Mouse (Mus musculus) c-Kit-positive CD71-positive TER-119-negative erythroid progenitor cells, embryonic 14.5 days (primary cell): ENCODE data around the gene Sppl3.

ENCODE experiments used
- DNase-seq: peaks from one replicate; pipeline ENCODE4 v3.0.0-alpha.2; 2013; ENCODE audit warnings: low read depth

The Sppl3 gene

GRCm38 (mm10) chr5:114997327-114997726, 13.6 kb upstream of the Sppl3 start:
- no peak for DNase-seq

DNA sequence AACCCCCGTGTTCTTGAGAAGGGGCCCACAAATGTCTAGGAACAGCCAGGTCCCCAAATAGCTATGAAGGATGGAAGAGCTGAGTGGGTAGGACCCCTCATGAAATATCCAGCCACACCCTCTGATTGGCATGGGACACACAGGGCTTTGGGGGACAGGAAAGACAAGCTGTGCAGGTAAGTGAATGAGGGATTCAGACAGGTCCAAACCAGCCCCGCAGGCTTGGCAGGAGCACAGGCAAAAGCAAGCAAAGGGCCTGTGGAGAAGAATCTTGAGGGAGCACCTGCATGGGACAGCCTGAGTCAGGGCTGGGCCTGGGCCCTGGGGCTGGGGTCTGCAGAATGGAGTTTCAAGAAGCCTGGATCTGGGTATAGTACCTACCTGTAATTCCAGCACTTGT, 10.4 kb upstream of the Sppl3 start:
- no peak for DNase-seq

- DNase-seq: no peak
Observed at GRCm38 (mm10) chr5:115001464-115001863, 9.5 kb upstream of the Sppl3 start.

GRCm38 (mm10) chr5:115002781-115003180, 8.2 kb upstream of the Sppl3 start:
- DNase-seq: no peak

- DNase-seq: no peak
Observed at GRCm38 (mm10) chr5:115003224-115003873, 7.6 kb upstream of the Sppl3 start.

- DNase-seq: no peak
Observed at GRCm38 (mm10) chr5:115007768-115008167, 3.2 kb upstream of the Sppl3 start.

- DNase-seq: no peak
Observed at GRCm38 (mm10) chr5:115008307-115008706, 2.6 kb upstream of the Sppl3 start.

- no peak for DNase-seq
Observed at GRCm38 (mm10) chr5:115009143-115009542, 1.8 kb upstream of the Sppl3 start.

DNA sequence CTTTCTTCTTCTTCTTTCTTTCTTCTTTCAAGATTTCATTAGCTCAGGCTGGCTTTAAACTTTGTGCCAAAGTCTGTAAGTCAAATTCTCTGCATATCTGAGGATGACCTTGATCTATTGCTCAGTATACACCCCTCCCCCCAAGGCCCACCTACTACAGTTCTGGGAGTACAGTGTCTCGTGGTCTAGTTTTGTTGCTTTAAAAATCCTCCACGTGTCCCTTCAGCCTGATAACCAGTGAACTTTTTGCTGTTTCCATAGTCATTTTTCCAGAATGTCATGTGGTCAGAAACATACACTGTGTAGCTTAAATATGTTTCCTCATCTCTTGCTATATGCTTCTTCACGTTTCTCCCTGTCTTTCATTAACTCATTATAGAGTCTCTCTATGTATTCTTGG, 976 bp upstream of the Sppl3 start:
- DNase-seq: no peak

DNA sequence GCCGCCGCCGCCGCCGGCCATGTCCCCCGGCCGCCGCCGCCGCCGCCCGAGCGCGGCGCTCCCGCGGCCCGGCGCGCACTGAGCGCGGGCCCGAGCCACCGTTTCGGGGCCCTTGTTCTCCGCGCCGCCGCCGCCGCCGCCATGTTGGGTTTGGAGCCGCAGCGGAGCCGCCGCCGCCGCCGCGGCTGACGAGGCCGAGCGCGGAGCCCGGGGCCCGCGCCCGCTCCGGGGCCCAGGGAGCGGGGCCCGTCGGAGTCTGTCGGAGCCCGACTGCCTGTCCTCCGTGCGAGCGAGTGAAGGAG, 231 bp downstream of the Sppl3 start:
- DNase-seq: no peak

DNA sequence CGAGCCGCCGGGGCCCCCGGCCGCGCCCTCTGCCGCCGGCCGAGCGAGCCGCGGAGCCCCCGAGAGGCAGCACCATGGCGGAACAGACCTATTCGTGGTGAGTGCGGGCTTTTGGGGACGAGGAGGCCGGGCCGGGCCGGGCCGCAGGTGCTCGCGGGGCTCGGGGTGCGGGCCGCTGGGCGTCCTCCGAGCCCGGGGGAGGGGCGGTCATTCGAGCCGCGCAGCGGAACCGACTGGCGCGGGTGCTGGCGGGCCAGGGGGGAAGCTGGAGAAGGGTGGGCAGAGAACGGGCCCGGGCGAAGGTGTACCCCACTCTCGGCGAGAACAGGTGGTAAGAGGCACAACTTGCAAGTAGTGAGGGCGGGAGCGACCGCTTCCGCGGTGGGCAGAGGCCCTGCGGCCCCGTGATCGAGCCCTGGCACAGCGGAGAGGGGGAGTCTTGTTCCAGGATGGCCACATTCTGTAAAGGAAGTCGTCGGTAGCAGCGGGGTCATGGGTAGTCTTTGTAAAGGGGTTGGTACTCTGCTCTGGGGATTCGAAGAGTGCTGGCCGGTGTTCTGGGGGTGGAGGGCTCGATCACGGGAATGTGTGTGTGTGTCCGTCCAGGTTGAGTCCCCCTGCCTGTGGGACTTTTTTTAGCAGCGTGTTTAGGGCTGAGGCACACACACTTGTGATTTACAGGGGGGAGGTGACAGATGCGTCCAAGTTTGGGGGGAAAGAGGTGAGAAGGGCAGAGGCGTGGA, 753 bp downstream of the Sppl3 start:
- no peak for DNase-seq

GRCm38 (mm10) chr5:115013436-115013835, 2.5 kb downstream of the Sppl3 start:
- DNase-seq: no peak

DNA sequence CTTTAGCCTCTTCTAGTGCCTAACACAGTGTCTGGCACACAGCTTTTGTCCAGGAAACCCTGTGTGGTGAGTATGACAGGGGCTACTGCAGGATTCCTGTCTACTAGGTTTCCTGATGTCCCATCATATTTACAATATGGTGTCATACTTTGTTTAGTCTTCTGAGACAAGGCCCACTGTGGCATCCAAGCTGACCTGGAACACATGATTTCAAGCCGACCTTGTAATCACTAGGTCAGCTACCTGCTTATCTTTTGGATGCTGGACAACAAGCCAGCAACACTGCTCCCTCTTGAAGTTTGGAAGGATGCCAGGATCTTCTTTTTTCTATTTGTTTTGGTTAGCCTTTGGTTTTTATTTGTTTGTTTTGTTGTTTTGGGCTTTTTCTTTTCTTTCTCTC, 3.6 kb downstream of the Sppl3 start:
- no peak for DNase-seq

- no peak for DNase-seq
Observed at GRCm38 (mm10) chr5:115015121-115015520, 4.2 kb downstream of the Sppl3 start.

DNA sequence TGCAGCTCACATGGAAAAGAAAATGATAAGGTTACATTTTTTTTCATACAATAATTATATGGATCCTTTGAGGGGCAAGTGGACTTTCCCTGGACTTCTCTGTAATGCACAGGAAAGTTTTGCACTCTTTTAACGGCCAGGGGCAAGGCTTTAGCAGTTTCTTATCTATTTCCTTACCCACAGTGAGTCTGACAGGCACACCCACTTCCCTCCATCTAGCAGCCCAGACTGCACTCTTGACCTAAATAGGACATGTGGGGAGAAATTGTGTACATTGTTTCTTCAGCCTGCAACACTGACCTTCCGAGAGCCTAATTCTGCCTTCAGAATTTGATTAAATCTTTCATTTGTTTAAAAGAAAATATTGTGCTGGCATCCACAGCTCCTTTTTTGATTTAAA, 7.3 kb downstream of the Sppl3 start:
- DNase-seq: peak; percentile 54

GRCm38 (mm10) chr5:115018813-115019212, 7.9 kb downstream of the Sppl3 start:
- no peak for DNase-seq

DNA sequence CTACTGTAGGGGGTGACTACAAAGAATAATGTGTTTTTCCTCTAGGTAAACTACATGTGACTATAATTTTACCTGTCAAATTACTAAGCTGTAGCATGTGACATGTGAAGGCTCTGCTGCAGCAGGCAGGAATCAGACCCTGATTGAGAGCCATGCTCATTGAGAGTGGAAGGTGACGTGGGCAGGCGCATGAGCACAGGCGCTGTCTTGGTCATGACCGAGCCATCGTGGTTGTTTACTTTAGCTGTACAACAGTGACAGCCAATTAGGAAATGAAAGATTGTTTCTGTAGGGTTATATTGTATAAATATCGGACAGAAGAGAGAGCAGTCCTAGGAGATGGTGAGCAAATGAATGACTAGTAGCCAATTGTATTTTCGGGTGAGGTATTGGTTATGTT, 11.1 kb downstream of the Sppl3 start:
- DNase-seq: no peak

DNA sequence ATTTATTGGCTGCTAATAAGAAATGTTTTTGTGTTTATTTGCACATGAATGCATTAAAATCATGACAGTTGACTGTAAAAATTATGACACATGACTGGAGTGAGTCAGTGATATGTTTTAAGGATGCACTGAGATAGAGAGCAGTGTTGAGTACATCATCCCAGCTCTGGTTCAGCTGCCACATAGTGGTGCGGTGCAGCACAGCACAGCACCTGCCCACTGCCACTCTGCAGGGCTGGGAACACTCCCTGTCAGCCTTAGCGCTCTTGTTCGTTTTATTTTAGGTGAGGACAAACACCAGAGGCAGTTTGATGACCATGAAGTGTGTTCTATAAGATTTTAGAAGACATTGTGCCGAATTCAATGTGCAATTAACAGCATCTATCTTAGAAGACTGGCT, 15.2 kb downstream of the Sppl3 start:
- no peak for DNase-seq

DNA sequence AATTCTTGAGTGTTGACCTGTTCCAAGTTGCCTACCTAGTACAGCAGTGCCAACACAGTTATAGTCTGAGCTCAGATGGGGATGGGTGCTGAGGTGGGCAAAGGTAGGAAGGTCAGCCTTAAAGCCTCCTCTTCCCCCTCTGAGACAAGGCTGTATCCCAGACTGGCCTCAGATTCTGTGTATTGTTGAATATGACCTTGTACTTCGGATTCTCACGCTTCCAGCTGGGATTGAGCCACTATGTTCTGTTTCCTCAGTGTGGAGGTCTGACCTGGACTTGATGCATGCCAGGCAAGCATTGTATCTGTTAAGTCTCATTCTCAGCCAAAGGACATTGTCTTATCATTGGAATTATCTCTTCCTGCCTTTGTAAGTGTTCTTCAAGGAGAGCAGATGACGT, 16.2 kb downstream of the Sppl3 start:
- no peak for DNase-seq

- DNase-seq: no peak
Observed at GRCm38 (mm10) chr5:115028920-115029319, 18.0 kb downstream of the Sppl3 start.

GRCm38 (mm10) chr5:115029509-115029908, 18.6 kb downstream of the Sppl3 start:
- DNase-seq: no peak

GRCm38 (mm10) chr5:115031576-115031975, 20.6 kb downstream of the Sppl3 start:
- DNase-seq: no peak

DNA sequence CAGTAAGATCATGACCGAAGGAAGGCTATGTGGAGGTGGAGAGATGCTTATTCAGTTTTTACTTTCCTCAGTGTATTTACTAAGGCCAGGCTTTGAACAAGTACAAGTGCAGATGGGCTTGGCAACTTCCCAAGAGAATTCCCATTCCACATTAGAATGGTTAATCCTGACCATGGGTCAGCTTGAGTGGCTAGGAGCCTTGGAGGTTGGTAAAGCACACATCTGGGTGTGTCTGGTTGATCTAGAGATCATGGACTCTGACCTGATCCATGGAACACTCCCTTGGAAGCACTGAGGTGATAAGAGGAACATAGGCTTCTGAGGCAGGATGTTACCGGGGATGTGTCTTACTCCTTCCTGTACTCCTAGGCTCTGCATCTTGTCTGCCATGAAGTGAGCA, 21.7 kb downstream of the Sppl3 start:
- no peak for DNase-seq

GRCm38 (mm10) chr5:115035217-115035616, 24.3 kb downstream of the Sppl3 start:
- DNase-seq: no peak
